ENCODE assay signal across 9 mouse cellular contexts in genomic region chr3:96599069-96599393, GRCm38 (mm10). TPM values are rescaled to one million over a fixed set of nuclear protein-coding genes. Genes with fewer than 3 reads are reported as not detected.
A peak's percentile ranks its signal among the peaks of the same experiment; 100 is the strongest.
DNase-seq lines count a peak whose midpoint lies in the region; ATAC-seq and TF ChIP-seq lines count a peak whose summit lies in the region.
"Had no signal": no experiment of that assay in that cellular context is flagged by ENCODE, and none has a peak within 500 bp of the region (broad histone marks: within the 10 kb centered on the region; RNA-seq: fewer than 3 reads in every experiment).

No protein-coding gene starts in this region.

- H3K4me1 ChIP-seq in liver, embryonic 11.5 days (replicated peaks; ENCODE audit: control insufficient read depth, insufficient read depth, low read length) = peaks cover 30% of the 10 kb centered on the region
- H3K4me1 ChIP-seq in liver, postnatal 0 days (ENCODE audit: insufficient read depth) = peaks cover 21% of the 10 kb centered on the region
- peaks cover 73% of the 10 kb centered on the region for H3K4me1 ChIP-seq in forebrain, embryonic 13.5 days
- peaks cover 28% of the 10 kb centered on the region for H3K4me1 ChIP-seq in intestine, embryonic 16.5 days (ENCODE audit: control insufficient read depth, insufficient read depth, low read length)
- peaks cover 79% of the 10 kb centered on the region for H3K4me1 ChIP-seq in neural tube, embryonic 15.5 days

- 50% methylated on average over 8 of the region's 8 CpGs for WGBS in liver, embryonic 11.5 days
- 53% methylated on average over 8 of the region's 8 CpGs for WGBS in liver, postnatal 0 days (ENCODE audit: insufficient replicate concordance)
- WGBS in forebrain, embryonic 13.5 days = 41% methylated on average over 8 of the region's 8 CpGs
- 53% methylated on average over 8 of the region's 8 CpGs for WGBS in intestine, embryonic 16.5 days
- 46% methylated on average over 8 of the region's 8 CpGs for WGBS in neural tube, embryonic 15.5 days

- ATAC-seq in liver, embryonic 11.5 days (replicated peaks; ENCODE audit: low FRiP score) = no peak
- no peak for ATAC-seq in liver, postnatal 0 days
- no peak for ATAC-seq in forebrain, embryonic 13.5 days
- no peak for ATAC-seq in intestine, embryonic 16.5 days
- ATAC-seq in neural tube, embryonic 15.5 days (ENCODE audit: low FRiP score) = no peak

- peaks cover 51% of the 10 kb centered on the region for H3K27me3 ChIP-seq in liver, embryonic 11.5 days (replicated peaks; ENCODE audit: control insufficient read depth, insufficient read depth, low read length)
- H3K27me3 ChIP-seq in liver, postnatal 0 days (ENCODE audit: insufficient read depth, low read length) = peaks cover 67% of the 10 kb centered on the region
- H3K27me3 ChIP-seq in forebrain, embryonic 13.5 days = peaks cover 13% of the 10 kb centered on the region; the same call in 1 of the 2 replicates
- peaks cover 20% of the 10 kb centered on the region for H3K27me3 ChIP-seq in intestine, embryonic 16.5 days (replicated peaks; ENCODE audit: control insufficient read depth, insufficient read depth, low read length)
- no peaks in the 10 kb centered on the region for H3K27me3 ChIP-seq in neural tube, embryonic 15.5 days (replicated peaks)

- peak overlapping the region; percentile 96 for H3K4me2 ChIP-seq in liver, embryonic 11.5 days
- no peak overlapping the region for H3K4me2 ChIP-seq in liver, postnatal 0 days (ENCODE audit: low read depth, low read length)
- peak overlapping the region; percentile 90 for H3K4me2 ChIP-seq in forebrain, embryonic 13.5 days
- H3K4me2 ChIP-seq in intestine, embryonic 16.5 days (ENCODE audit: low read depth, low read length) = peak overlapping the region; percentile 90; the same call in 1 of the 2 replicates
- peak overlapping the region; percentile 97 for H3K4me2 ChIP-seq in neural tube, embryonic 15.5 days

- no peaks in the 10 kb centered on the region for H3K9me3 ChIP-seq in liver, embryonic 11.5 days (ENCODE audit: control insufficient read depth, low read length)
- H3K9me3 ChIP-seq in liver, postnatal 0 days (ENCODE audit: low read length) = no peaks in the 10 kb centered on the region
- H3K9me3 ChIP-seq in forebrain, embryonic 13.5 days (replicated peaks) = no peaks in the 10 kb centered on the region
- H3K9me3 ChIP-seq in intestine, embryonic 16.5 days (ENCODE audit: control insufficient read depth, low read length) = no peaks in the 10 kb centered on the region
- no peaks in the 10 kb centered on the region for H3K9me3 ChIP-seq in neural tube, embryonic 15.5 days (replicated peaks)

- no peaks in the 10 kb centered on the region for H3K36me3 ChIP-seq in liver, embryonic 11.5 days (ENCODE audit: control insufficient read depth, insufficient read depth, low read length)
- H3K36me3 ChIP-seq in liver, postnatal 0 days (replicated peaks; ENCODE audit: insufficient read depth, low read length) = no peaks in the 10 kb centered on the region
- H3K36me3 ChIP-seq in forebrain, embryonic 13.5 days (ENCODE audit: poor library complexity, severe bottlenecking) = 0 out of 2 replicates have a peak, but pooled peaks cover 3% of the 10 kb centered on the region
- H3K36me3 ChIP-seq in intestine, embryonic 16.5 days (ENCODE audit: control insufficient read depth, insufficient read depth, low read length) = no peaks in the 10 kb centered on the region
- no peaks in the 10 kb centered on the region for H3K36me3 ChIP-seq in neural tube, embryonic 15.5 days

- no peak for DNase-seq in liver, embryonic 11.5 days (ENCODE audit: low spot score)
- DNase-seq in liver, postnatal 0 days = no peak
- DNase-seq in thymus, postnatal 25 days = no peak
- no peak for DNase-seq in spleen, postnatal 10 days (ENCODE audit: low spot score in 2 of 2)
- no peak for DNase-seq in right cerebral cortex, postnatal 14 days
- DNase-seq: layer of hippocampus, adult 9-11 months had no signal

- H3K4me3 ChIP-seq in liver, embryonic 11.5 days (ENCODE audit: low read depth, low read length) = peak overlapping the region; percentile 51; the same call in 1 of the 2 replicates
- no peak overlapping the region for H3K4me3 ChIP-seq in liver, postnatal 0 days (ENCODE audit: low read depth, low read length)
- H3K4me3 ChIP-seq in forebrain, embryonic 13.5 days = peak overlapping the region; percentile 47
- H3K4me3 ChIP-seq in intestine, embryonic 16.5 days (ENCODE audit: low read length) = no peak overlapping the region
- H3K4me3 ChIP-seq in neural tube, embryonic 15.5 days (replicated peaks) = peak overlapping the region; percentile 62; the same call in 1 of the 2 replicates

- no peak for TF ChIP-seq EP300 in liver, postnatal 0 days (IDR thresholded peaks at IDR 0.05; ENCODE audit: low read depth)

- no peak overlapping the region for H3K9ac ChIP-seq in liver, embryonic 11.5 days (ENCODE audit: low read depth, low read length)
- H3K9ac ChIP-seq in liver, postnatal 0 days (replicated peaks) = no peak overlapping the region
- peak overlapping the region; percentile 74; the same call in 1 of the 2 replicates for H3K9ac ChIP-seq in forebrain, embryonic 13.5 days
- H3K9ac ChIP-seq in intestine, embryonic 16.5 days (ENCODE audit: low read depth, low read length) = peak overlapping the region; percentile 72
- 0 out of 2 replicates have a peak overlapping the region, but pooled peaks have one; percentile 76 for H3K9ac ChIP-seq in neural tube, embryonic 15.5 days (replicated peaks)

- TF ChIP-seq CTCF in liver, postnatal 0 days (IDR thresholded peaks at IDR 0.05; ENCODE audit: low read depth) = no peak

- no peak overlapping the region for H3K27ac ChIP-seq in liver, embryonic 11.5 days (ENCODE audit: low read depth, low read length)
- no peak overlapping the region for H3K27ac ChIP-seq in liver, postnatal 0 days (ENCODE audit: low read depth)
- no peak overlapping the region for H3K27ac ChIP-seq in forebrain, embryonic 13.5 days
- H3K27ac ChIP-seq in intestine, embryonic 16.5 days (ENCODE audit: low read length) = no peak overlapping the region
- H3K27ac ChIP-seq in neural tube, embryonic 15.5 days (replicated peaks) = no peak overlapping the region

RNA-seq across cellular contexts. Expression of gene Lix1l, which starts 1.9 kb away (rescaled TPM):
- 2.6 and 3.1 TPM in 2 replicates for polyA plus RNA-seq in liver, embryonic 11.5 days (2014; fragmentation: Nextera tagmentation; extraction: Ambion mirVana)
- polyA plus RNA-seq in liver, postnatal 0 days (2015; fragmentation: Nextera tagmentation; extraction: Ambion mirVana) = 0.45 and 0.54 TPM in 2 replicates
- polyA plus RNA-seq in forebrain, embryonic 13.5 days (2015; fragmentation: Nextera tagmentation; extraction: Ambion mirVana) = 6.9 and 7.2 TPM in 2 replicates
- 4.8 TPM in 2 replicates for polyA plus RNA-seq in intestine, embryonic 16.5 days (2015; fragmentation: Nextera tagmentation; extraction: Ambion mirVana)
- polyA plus RNA-seq in neural tube, embryonic 15.5 days (2015; fragmentation: Nextera tagmentation; extraction: Ambion mirVana) = 5.6 and 6.3 TPM in 2 replicates

RNA-seq across cellular contexts. Expression of gene Ankrd34a, which starts 2.6 kb away (rescaled TPM):
- 0.71 and 1.1 TPM in 2 replicates for polyA plus RNA-seq in liver, embryonic 11.5 days (2014; fragmentation: Nextera tagmentation; extraction: Ambion mirVana)
- not detected in 2 replicates for polyA plus RNA-seq in liver, postnatal 0 days (2015; fragmentation: Nextera tagmentation; extraction: Ambion mirVana)
- polyA plus RNA-seq in forebrain, embryonic 13.5 days (2015; fragmentation: Nextera tagmentation; extraction: Ambion mirVana) = 6.6 and 6.7 TPM in 2 replicates
- polyA plus RNA-seq in intestine, embryonic 16.5 days (2015; fragmentation: Nextera tagmentation; extraction: Ambion mirVana) = 2.0 and 2.1 TPM in 2 replicates
- 18.6 and 21.0 TPM in 2 replicates for polyA plus RNA-seq in neural tube, embryonic 15.5 days (2015; fragmentation: Nextera tagmentation; extraction: Ambion mirVana)

RNA-seq across cellular contexts. Expression of gene Polr3gl, which starts 5.0 kb away (rescaled TPM):
- 18.6 and 21.5 TPM in 2 replicates for polyA plus RNA-seq in liver, embryonic 11.5 days (2014; fragmentation: Nextera tagmentation; extraction: Ambion mirVana)
- 12.9 and 14.7 TPM in 2 replicates for polyA plus RNA-seq in liver, postnatal 0 days (2015; fragmentation: Nextera tagmentation; extraction: Ambion mirVana)
- 37.5 and 40.2 TPM in 2 replicates for polyA plus RNA-seq in forebrain, embryonic 13.5 days (2015; fragmentation: Nextera tagmentation; extraction: Ambion mirVana)
- polyA plus RNA-seq in intestine, embryonic 16.5 days (2015; fragmentation: Nextera tagmentation; extraction: Ambion mirVana) = 23.1 and 24.4 TPM in 2 replicates
- polyA plus RNA-seq in neural tube, embryonic 15.5 days (2015; fragmentation: Nextera tagmentation; extraction: Ambion mirVana) = 35.2 and 35.8 TPM in 2 replicates

RNA-seq across cellular contexts. Expression of gene Gm16253, which starts 22.2 kb away (rescaled TPM):
- 0.49 and 1.0 TPM in 2 replicates for polyA plus RNA-seq in liver, embryonic 11.5 days (2014; fragmentation: Nextera tagmentation; extraction: Ambion mirVana)
- not detected in 2 replicates for polyA plus RNA-seq in liver, postnatal 0 days (2015; fragmentation: Nextera tagmentation; extraction: Ambion mirVana)
- 1.2 and 1.3 TPM in 2 replicates for polyA plus RNA-seq in forebrain, embryonic 13.5 days (2015; fragmentation: Nextera tagmentation; extraction: Ambion mirVana)
- 0.45 and 0.97 TPM in 2 replicates for polyA plus RNA-seq in intestine, embryonic 16.5 days (2015; fragmentation: Nextera tagmentation; extraction: Ambion mirVana)
- 1.8 TPM in 2 replicates for polyA plus RNA-seq in neural tube, embryonic 15.5 days (2015; fragmentation: Nextera tagmentation; extraction: Ambion mirVana)

RNA-seq across cellular contexts. Expression of gene Rbm8a, which starts 30.7 kb away (rescaled TPM):
- polyA plus RNA-seq in liver, embryonic 11.5 days (2014; fragmentation: Nextera tagmentation; extraction: Ambion mirVana) = 176 and 196 TPM in 2 replicates
- polyA plus RNA-seq in liver, postnatal 0 days (2015; fragmentation: Nextera tagmentation; extraction: Ambion mirVana) = 54.6 and 56.5 TPM in 2 replicates
- polyA plus RNA-seq in forebrain, embryonic 13.5 days (2015; fragmentation: Nextera tagmentation; extraction: Ambion mirVana) = 161 and 168 TPM in 2 replicates
- 100 and 103 TPM in 2 replicates for polyA plus RNA-seq in intestine, embryonic 16.5 days (2015; fragmentation: Nextera tagmentation; extraction: Ambion mirVana)
- 108 and 109 TPM in 2 replicates for polyA plus RNA-seq in neural tube, embryonic 15.5 days (2015; fragmentation: Nextera tagmentation; extraction: Ambion mirVana)

Comparison
In these comparisons a context has a peak if more than half of its experiments do, and no peak if none do; other contexts are left out.
1. H3K4me3 ChIP-seq: peak in liver, embryonic 11.5 days (single experiment), forebrain, embryonic 13.5 days (single experiment) and neural tube, embryonic 15.5 days (single experiment); none in liver, postnatal 0 days (single experiment) and intestine, embryonic 16.5 days (single experiment).
2. H3K9ac ChIP-seq: peak in forebrain, embryonic 13.5 days (single experiment), intestine, embryonic 16.5 days (single experiment) and neural tube, embryonic 15.5 days (single experiment); none in liver, embryonic 11.5 days (single experiment) and liver, postnatal 0 days (single experiment).